Mouse (Mus musculus) bone marrow, adult 2 months (tissue): ENCODE results near the gene Ppp1r3a.

Source experiments
- CTCF ChIP-seq: fragments of 200-500 bp; IDR thresholded peaks from 2 replicates; pipeline ENCODE4 v1.5.1; 2011; ENCODE audit warnings: low read length, control low read depth; ENCODE audit not compliant: control insufficient read depth, insufficient read depth
- POLR2A ChIP-seq: fragments of 200-500 bp; IDR thresholded peaks from 2 replicates; pipeline ENCODE4 v1.6.1; 2011; ENCODE audit warnings: low read depth, mild to moderate bottlenecking, control low read depth, low read length, borderline replicate concordance; ENCODE audit not compliant: control insufficient read depth

GRCm38 (mm10) chr6:14771717-14772116 is 16.6 kb upstream of the Ppp1r3a start:
- TF ChIP-seq CTCF, result no peak
- no peak for TF ChIP-seq POLR2A
